Mouse (Mus musculus): ENCODE data around the gene Ermap.

Gene Ermap

GRCm38 (mm10) chr4:119185771-119186170, 4.0 kb downstream of the Ermap start:
- no peak for DNase-seq (ENCODE audit: low read depth)

DNA sequence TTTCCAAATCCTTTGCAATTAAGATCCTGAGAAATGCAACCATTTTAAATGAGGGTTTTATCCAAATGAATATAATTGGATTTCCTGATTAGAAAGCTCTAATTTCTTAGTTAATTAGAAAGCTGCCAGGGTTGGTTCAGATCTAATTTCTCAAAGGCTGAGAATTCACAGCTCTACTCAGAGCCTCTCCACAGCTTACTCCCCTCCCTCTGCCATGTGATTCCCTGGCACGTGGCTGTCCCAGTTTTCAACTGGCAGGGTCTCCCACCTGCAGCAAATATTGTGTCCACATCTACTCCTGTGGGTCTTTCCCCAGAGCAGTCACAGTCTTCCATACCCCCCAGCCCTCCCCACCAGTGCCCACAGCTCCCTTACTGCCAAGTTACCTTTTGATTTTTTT, 6.3 kb downstream of the Ermap start:
- DNase-seq (ENCODE audit: low read depth): no peak

DNA sequence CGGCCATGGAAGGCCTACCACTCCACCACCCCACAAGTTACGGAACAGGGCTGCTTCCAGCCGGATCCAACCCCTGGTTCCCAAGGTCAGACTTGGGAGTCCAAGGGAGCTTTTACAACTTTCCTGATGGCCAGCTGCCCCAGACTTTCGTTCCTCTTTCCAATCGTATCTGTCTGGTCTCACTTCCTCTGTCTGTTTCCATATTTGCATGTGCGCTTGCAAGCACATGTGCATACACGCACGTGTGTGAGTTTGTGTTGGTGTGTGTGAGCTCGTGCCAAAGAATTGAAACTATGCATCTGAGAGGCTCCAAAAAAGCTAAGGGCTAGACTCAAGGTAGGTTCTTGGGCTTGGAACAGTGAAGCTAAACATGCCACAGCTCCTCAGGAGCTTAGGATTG, 8.4 kb downstream of the Ermap start:
- no peak for DNase-seq (ENCODE audit: low read depth)

DNA sequence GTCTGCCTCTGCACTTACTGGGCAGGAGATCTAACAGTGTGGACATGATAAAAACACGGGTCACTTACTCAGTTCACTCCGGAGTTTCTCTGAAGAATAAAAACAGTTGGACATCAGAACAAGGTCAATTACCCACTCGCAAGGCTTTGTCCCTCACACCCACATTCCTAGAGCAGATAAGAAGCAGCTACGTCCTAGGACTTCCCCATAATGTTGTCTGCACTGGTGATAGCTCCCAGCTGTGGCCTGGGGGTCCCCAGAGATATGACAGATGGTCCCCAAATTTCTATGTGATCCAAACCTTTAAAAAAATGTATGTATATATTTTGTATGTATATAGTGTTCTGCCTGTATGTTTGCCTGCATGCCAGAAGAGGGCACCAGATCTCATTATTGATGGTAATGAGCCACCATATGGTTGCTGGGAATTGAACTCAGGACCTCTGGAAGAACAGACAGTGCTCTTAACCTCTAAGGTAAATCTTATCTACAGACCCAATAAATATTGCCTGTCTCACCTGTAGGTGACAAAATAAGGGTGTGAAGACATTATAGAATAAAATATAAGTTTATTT, 9.6 kb downstream of the Ermap start:
- no peak for DNase-seq (ENCODE audit: low read depth)

GRCm38 (mm10) chr4:119178331-119178730, 11.5 kb downstream of the Ermap start:
- DNase-seq (ENCODE audit: low read depth): no peak

GRCm38 (mm10) chr4:119177702-119178101, 12.1 kb downstream of the Ermap start:
- no peak for DNase-seq (ENCODE audit: low read depth)

- peak; percentile 96 for DNase-seq (ENCODE audit: low read depth)
Observed at GRCm38 (mm10) chr4:119173851-119174453, 15.9 kb downstream of the Ermap start, which contains the start of gene Zfp691. TSS of gene Zfp691 (minus strand) at chr4:119174195.

DNA sequence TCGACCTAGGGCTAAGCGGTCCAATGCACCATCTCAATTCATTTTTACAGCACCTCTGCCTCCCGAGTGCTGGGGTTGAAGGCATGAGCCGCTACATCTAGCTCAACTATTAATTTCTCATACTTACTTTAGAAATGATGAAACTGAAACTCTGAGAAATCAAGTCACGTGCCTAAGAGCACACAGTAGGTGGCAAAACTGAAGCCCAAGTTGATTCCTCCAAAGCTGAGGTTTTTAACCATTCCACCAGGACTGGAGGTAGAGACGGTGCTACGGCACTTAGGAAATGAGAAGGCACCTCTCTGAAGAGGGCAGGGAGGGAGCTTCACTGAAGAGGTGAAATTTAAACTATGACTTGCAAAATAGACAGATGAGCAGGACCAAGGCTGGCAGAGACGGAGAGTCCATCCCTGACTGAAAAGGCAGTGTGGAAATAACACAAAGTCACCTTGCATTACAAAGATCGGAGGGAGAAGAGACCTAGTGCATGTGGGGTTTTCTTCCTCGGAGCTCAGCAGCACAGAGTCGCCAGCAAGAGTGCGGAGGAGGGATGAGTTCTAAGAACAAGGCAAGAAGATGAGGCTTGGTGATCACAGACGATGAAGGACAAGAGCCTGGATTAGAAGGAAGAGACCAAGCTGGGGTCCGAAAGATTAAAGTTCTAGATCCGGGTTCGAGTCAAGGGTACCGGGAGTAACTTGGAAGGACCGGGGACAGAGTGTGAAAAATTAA, 16.7 kb downstream of the Ermap start:
- DNase-seq (ENCODE audit: low read depth): peak; percentile 52

- DNase-seq (ENCODE audit: low read depth): peak; percentile 93
Observed at GRCm38 (mm10) chr4:119167663-119168062, 22.1 kb downstream of the Ermap start.

DNA sequence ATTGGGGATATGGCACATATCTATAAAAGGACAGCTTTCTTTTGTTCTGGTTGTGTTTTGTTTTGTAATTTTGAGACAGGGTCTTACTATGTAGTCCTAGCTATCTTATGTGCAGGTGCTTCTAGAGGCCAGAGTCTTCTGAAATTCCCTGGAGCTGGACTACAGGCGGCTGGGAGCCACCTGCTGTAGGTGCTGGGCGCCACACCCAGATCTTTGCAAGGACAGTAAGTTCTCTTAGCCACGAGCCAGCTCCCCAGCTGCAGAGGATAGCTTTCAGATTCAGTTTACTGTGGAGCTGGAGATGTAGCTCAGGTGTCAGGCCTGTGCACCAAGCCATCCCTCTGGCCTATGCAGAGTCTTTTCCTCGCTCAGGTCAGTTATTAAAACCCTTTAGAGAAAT, 22.7 kb downstream of the Ermap start:
- DNase-seq (ENCODE audit: low read depth): no peak

- no peak for DNase-seq (ENCODE audit: low read depth)
Observed at GRCm38 (mm10) chr4:119165916-119166315, 23.9 kb downstream of the Ermap start.

- no peak for DNase-seq (ENCODE audit: low read depth)
Observed at GRCm38 (mm10) chr4:119162990-119163389, 26.8 kb downstream of the Ermap start.

DNA sequence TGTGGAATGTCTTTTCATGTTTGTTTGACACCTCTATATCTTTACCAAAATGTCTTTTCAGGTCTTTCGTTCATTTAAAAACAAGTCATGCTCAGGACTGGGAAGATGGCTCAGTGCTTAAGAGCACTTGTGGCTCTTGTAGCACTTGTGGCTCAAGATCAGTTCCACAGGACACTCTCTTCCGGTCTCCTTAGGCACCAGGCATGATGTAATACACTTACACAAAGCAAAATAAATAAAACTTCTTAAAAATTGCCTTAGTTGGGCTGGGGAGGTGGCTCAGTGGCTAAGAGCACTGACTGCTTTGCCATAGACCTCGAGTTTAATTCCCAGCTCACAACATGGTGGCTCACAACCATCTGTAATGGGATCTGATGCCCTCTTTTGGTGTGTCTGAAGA, 28.5 kb downstream of the Ermap start:
- DNase-seq (ENCODE audit: low read depth): no peak

DNA sequence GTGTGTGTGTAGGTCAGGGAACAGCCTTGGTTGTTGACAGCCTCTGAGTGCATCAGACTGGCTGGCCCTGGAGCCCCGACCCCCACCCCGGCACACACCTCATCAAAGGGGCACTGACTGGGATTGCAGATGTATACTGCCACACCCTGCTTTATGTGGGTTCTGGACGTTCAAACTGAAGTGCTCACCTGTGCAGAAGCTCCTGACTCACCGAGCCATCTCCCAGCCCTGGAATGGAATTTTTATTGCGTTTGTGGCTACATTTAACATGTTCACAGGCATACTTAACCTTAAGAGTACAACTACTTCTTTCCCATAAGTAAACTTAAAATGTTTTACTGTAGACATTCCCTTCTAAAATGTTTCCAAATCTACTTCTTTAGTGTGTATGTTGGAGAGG, 31.9 kb downstream of the Ermap start:
- DNase-seq (ENCODE audit: low read depth): no peak

DNA sequence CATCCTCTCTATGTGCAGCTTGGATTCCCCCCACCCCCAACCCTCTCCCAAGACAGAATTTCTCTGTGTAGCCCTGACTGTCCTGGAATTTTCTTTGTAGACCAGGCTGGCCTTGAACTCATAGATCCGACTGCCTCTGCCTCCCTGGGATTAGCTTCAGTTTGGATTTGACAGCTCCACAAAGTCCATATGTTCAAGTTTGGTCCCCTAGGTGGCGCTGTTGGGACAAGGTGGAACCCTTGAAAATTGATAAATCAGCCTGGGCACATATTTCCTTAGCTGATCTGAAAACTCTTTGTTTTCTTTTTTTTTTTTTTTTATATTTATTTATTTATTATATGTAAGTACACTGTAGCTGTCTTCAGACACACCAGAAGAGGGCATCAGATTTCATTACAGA, 32.6 kb downstream of the Ermap start:
- peak; percentile 75 for DNase-seq (ENCODE audit: low read depth)

- DNase-seq (ENCODE audit: low read depth): no peak
Observed at GRCm38 (mm10) chr4:119148741-119149140, 41.1 kb downstream of the Ermap start.

DNA sequence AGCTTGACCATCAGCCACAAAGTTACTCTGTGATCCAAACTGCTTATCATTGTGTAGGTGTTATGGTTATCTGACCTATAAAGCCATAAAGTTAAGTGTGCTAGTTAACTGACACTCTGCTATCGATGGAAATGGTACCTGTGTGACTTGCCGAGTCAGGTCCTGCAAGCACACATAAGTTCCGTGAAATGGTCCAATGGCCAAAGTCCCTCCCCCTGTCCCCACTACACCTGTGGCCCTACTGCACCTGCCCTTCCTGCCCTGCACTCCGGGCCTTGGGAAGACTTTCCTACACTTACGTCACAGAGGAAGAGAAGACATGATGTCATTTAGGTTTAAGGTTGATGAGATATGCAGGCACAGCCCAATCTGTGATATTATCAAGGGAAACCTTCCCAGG, 42.5 kb downstream of the Ermap start:
- DNase-seq (ENCODE audit: low read depth): no peak

DNA sequence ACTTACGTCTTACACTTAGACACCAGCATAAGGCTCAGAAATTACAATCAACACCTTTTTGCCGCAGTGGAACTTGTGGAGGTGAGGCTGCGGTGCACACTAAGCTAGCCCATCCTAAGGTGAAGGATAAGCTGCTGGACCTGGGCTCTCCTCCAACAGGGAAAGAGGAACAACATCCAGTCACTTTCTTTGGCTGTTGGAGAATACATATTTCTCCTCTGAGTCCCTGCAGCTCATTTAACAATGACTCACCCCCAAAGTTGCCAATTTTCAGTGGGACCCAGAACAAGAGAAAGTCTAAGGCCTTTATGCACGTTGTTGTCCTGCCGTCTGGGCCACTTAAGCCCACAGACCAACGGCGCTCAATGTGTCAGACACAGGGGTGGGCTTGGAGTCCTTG, 43.0 kb downstream of the Ermap start:
- no peak for DNase-seq (ENCODE audit: low read depth)

GRCm38 (mm10) chr4:119142230-119142871, 47.5 kb downstream of the Ermap start:
- DNase-seq (ENCODE audit: low read depth): peak; percentile 46

DNA sequence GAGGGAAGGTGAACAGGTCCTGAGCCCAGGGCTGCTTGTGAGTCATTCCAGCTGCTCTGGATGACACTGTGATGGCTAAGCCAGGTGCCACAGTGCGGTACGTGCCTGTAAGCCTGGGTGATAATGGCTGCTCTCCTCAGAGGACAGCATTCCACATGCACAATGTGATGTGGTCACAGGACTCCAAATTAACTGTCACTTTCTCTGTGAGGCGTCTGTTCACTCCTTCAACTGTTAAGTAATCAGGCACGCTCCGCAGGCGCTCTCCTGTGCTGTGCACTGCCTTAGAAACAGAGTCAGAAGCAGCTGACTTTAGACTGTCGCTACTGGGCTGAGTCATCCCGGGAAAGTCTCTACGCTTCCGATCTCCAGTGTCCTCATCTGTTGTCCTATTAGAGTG, 48.6 kb downstream of the Ermap start:
- no peak for DNase-seq (ENCODE audit: low read depth)

DNA sequence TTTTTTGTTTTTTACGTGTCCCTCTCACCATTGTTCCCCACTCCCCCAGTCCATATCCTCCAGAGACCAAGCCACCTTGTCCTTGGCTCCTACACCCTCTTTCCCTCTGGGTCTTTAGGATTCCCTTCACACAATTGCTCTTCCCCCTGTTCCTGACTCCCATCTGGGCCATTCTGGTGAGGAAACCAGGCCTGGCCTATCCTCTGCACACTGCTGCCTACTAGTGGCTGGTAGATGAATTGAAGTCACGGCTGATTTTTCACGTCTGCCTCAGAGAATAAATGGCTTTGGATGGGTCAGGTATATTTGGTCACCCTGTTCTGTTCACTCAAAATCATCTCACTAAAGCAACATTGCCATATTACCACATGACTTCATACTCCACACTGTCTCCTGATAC, 49.7 kb downstream of the Ermap start:
- peak; percentile 74 for DNase-seq (ENCODE audit: low read depth)

- DNase-seq (ENCODE audit: low read depth): peak; percentile 2
Observed at GRCm38 (mm10) chr4:119138776-119139175, 51.0 kb downstream of the Ermap start.

GRCm38 (mm10) chr4:119138171-119138570, 51.6 kb downstream of the Ermap start:
- DNase-seq (ENCODE audit: low read depth): no peak
